Mouse (Mus musculus) liver, embryonic 13.5 days (tissue): ENCODE results near the gene Spred1. TPM values are rescaled to one million over a fixed set of nuclear protein-coding genes. Genes with fewer than 3 reads are reported as not detected.

Experiments
- ATAC-seq: fragments of 200-750 bp; cut with Nextera tagmentation; 2 replicates; pipeline ENCODE4 v1.8.0; 2017; ENCODE audit warnings: low read depth, mild to moderate bottlenecking, moderate number of reproducible peaks, moderate library complexity
- DNase-seq: peaks from one replicate; pipeline ENCODE4 v3.0.0; 2022
- H3K27ac ChIP-seq: fragments of 300-500 bp; sonication (generic); 2 replicates; pipeline ENCODE4 v1.5.1; 2015; ENCODE audit warnings: moderate library complexity, mild to moderate bottlenecking, inconsistent platforms
- H3K27me3 ChIP-seq: fragments of 300-500 bp; sonication (generic); 2 replicates; pipeline ENCODE4 v1.6.1; 2015; ENCODE audit warnings: mild to moderate bottlenecking, inconsistent platforms
- H3K36me3 ChIP-seq: fragments of 300-500 bp; sonication (generic); 2 replicates; pipeline ENCODE4 v1.6.1; 2015; ENCODE audit warnings: mild to moderate bottlenecking, inconsistent platforms
- H3K4me1 ChIP-seq: fragments of 300-500 bp; sonication (generic); replicated peaks from 2 replicates; pipeline ENCODE4 v1.6.1; 2015; ENCODE audit warnings: inconsistent platforms
- H3K4me2 ChIP-seq: fragments of 300-500 bp; sonication (generic); 2 replicates; pipeline ENCODE4 v1.6.1; 2015; ENCODE audit warnings: inconsistent platforms, mild to moderate bottlenecking, moderate library complexity
- H3K4me3 ChIP-seq: fragments of 300-500 bp; sonication (generic); replicated peaks from 2 replicates; pipeline ENCODE4 v1.5.1; 2015; ENCODE audit warnings: mild to moderate bottlenecking, inconsistent platforms
- H3K9ac ChIP-seq: fragments of 300-500 bp; sonication (generic); 2 replicates; pipeline ENCODE4 v1.6.1; 2015; ENCODE audit warnings: mild to moderate bottlenecking, inconsistent platforms
- H3K9me3 ChIP-seq: fragments of 300-500 bp; sonication (generic); replicated peaks from 2 replicates; pipeline ENCODE4 v1.6.1; 2016; ENCODE audit warnings: inconsistent platforms
- WGBS: fragments of 180-500 bp; shearing (Covaris S2); methylation state at CpG from one replicate; pipeline ENCODE4 v1.1.7; 2015; ENCODE audit not compliant: insufficient replicate concordance; 5-methylcytosine and 5-hydroxymethylcytosine counted together
- polyA plus RNA-seq: library from polyadenylated mRNA; unstranded; fragments of >200 nt; fragmentation: Nextera tagmentation; extraction: Ambion mirVana; gene quantifications from 2 replicates; pipeline ENCODE4 v1.2.1, GENCODE M21; 2015

Spred1 gene
- polyA plus RNA-seq: 2.6 and 2.7 TPM in 2 replicates

GRCm38 (mm10) chr2:117121212-117121983 is at the start of gene Spred1:
Gene Spred1 (plus strand): TSS chr2:117121374.
- Histone ChIP-seq H3K4me1 (peaks cover 23% of the 10 kb centered on the region), H3K4me2 (peak within 1 kb of the TSS; percentile 94), H3K9ac (peak within 1 kb of the TSS; percentile 90), H3K9me3 (no peaks in the 10 kb centered on the region), H3K36me3 (no peaks in the 10 kb centered on the region), H3K27ac (peak within 1 kb of the TSS; percentile 88), H3K4me3 (peak within 1 kb of the TSS; percentile 80), H3K27me3 (no peaks in the 10 kb centered on the region)
- peak; percentile 6 for DNase-seq
- ATAC-seq: no peak; the same call in 1 of the 2 replicates
- under 1% methylated on average over 62 of the region's 99 CpGs for WGBS

DNA sequence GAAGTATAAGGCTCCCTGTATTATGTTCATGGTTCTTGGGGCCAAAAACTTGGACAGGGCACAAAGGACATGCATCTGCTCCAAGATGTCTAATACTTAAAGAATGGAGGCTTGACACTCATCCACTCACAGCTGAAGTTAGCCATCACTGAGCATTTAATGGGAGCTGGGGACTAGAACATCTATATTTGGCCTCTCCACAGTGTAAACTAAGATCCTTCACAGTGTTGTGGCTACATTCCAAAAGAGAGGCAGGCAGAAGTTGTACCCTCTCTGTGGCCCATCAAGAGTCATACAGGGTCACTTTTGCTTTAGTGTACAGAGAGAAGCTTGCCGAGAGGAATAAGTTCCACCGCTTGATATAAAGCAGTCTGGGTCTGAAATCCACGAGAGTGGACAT is 49.6 kb upstream of the Spred1 start:
- Histone ChIP-seq H3K27ac (no peak overlapping the region), H3K4me1 (no peaks in the 10 kb centered on the region), H3K4me3 (no peak overlapping the region), H3K36me3 (no peaks in the 10 kb centered on the region), H3K9ac (no peak overlapping the region), H3K4me2 (no peak overlapping the region), H3K27me3 (no peaks in the 10 kb centered on the region), H3K9me3 (no peaks in the 10 kb centered on the region)
- WGBS: 59% methylated on average over 3 of the region's 3 CpGs
- ATAC-seq: no peak
- no peak for DNase-seq

DNA sequence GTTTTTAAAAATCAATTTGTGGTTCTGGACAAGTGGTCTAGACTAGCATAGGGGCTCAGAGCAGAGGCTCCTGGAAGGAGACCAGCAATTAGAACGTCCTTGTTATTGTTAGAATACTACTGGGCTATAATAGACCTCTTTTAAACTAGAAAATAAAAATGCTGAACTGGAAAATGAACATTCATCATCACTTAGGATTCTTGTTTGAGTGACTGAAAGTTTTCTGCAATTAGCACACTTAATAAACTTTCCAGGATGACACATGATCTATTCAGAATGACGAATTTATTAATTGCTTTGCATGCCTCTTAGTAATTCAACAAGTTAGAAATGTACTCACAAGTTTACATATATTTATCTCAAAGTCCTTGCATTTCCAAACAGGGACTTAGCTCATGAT is 42.5 kb upstream of the Spred1 start:
- Histone ChIP-seq H3K9me3 (no peaks in the 10 kb centered on the region), H3K4me2 (no peak overlapping the region), H3K4me3 (no peak overlapping the region), H3K36me3 (no peaks in the 10 kb centered on the region), H3K9ac (no peak overlapping the region), H3K27me3 (no peaks in the 10 kb centered on the region), H3K4me1 (no peaks in the 10 kb centered on the region), H3K27ac (no peak overlapping the region)
- WGBS: 46% methylated on average over 2 of the region's 2 CpGs
- DNase-seq: no peak
- ATAC-seq: no peak

- no peak overlapping the region for H3K9ac ChIP-seq
- H3K4me1 ChIP-seq: no peaks in the 10 kb centered on the region
- H3K9me3 ChIP-seq: no peaks in the 10 kb centered on the region
- ATAC-seq: no peak
- no peak overlapping the region for H3K27ac ChIP-seq
- H3K4me2 ChIP-seq: no peak overlapping the region
- no peak for DNase-seq
- no peaks in the 10 kb centered on the region for H3K36me3 ChIP-seq
- 73% methylated on average over 5 of the region's 5 CpGs for WGBS
- no peaks in the 10 kb centered on the region for H3K27me3 ChIP-seq
- H3K4me3 ChIP-seq: no peak overlapping the region
Observed at GRCm38 (mm10) chr2:117079621-117080020, 41.6 kb upstream of the Spred1 start.

GRCm38 (mm10) chr2:117086002-117086765 is 35.0 kb upstream of the Spred1 start:
- ATAC-seq: no peak
- 54% methylated on average over 12 of the region's 12 CpGs for WGBS

DNA sequence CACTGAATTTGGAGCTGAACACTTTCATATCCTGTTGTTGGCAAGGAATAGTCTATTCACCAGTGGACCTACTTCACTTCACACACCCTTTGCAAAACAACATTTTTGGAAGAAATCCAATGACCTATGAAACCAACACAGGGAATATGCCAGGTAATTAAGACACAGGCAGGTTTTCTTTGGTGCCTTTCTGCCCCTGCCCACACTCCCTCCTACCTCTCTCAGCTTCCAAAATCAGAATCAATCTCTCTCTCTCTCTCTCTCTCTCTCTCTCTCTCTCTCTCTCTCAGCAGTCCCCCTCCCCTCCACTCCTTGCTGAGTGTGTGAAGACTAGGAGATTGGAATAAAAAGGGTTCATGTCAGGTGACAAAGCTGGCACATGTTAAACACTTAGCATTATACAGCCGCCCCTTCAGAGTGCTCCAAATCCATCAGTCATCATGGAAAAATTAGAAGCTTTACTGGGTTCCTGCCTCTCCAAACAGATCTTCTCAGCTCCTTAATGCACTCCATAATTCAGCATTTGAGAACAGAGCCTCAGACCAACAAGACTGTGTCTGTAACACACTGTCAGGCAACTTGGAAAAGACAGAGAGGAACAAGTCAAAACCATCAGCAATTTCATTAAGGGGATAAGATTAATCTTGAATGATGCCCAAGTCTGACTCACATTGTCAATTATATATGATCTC is 34.3 kb upstream of the Spred1 start:
- ATAC-seq: no peak
- Histone ChIP-seq H3K9ac (no peak overlapping the region), H3K36me3 (no peaks in the 10 kb centered on the region), H3K27ac (no peak overlapping the region; the same call in 1 of the 2 replicates), H3K27me3 (no peaks in the 10 kb centered on the region), H3K9me3 (no peaks in the 10 kb centered on the region), H3K4me1 (no peaks in the 10 kb centered on the region; the same call in 1 of the 2 replicates), H3K4me3 (no peak overlapping the region), H3K4me2 (no peak overlapping the region)
- DNase-seq: no peak
- WGBS: 59% methylated on average over 1 of the region's 1 CpGs

More at GRCm38 (mm10) chr2:117086002-117086765, 35.0 kb upstream of the Spred1 start:
- Histone ChIP-seq H3K4me3 (no peak overlapping the region), H3K9me3 (no peaks in the 10 kb centered on the region), H3K27ac (no peak overlapping the region; the same call in 1 of the 2 replicates), H3K9ac (no peak overlapping the region), H3K4me2 (no peak overlapping the region), H3K4me1 (no peaks in the 10 kb centered on the region), H3K36me3 (no peaks in the 10 kb centered on the region), H3K27me3 (no peaks in the 10 kb centered on the region)
- DNase-seq: no peak

GRCm38 (mm10) chr2:117087458-117087820 is 33.7 kb upstream of the Spred1 start:
- H3K9me3 ChIP-seq: no peaks in the 10 kb centered on the region
- H3K36me3 ChIP-seq: no peaks in the 10 kb centered on the region
- no peak overlapping the region for H3K4me2 ChIP-seq
- 64% methylated on average over 4 of the region's 4 CpGs for WGBS
- H3K9ac ChIP-seq: no peak overlapping the region
- no peak overlapping the region for H3K4me3 ChIP-seq
- no peak for DNase-seq
- no peak for ATAC-seq
- H3K27me3 ChIP-seq: no peaks in the 10 kb centered on the region
- peaks cover under 1% of the 10 kb centered on the region for H3K4me1 ChIP-seq
- no peak overlapping the region for H3K27ac ChIP-seq

DNA sequence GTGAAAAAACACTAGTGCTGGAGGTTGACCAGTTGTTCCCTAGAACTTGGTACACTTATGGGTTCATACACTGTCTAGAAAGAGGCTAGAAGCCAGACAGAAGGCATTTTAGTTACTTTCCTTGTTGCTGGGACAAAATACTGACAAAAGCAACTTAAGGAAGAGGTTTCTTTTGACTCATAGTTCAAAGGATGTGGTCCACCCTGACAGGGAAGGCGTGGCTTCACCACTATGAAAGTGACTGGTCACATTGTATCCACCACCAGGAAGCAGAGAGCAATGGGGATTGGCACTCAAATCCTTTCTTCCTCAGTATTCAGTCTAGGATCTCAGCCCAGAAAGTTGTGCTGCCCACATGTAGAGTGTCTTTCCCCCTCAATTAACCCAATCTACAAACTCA is 31.7 kb upstream of the Spred1 start:
- no peak overlapping the region for H3K27ac ChIP-seq
- H3K9me3 ChIP-seq: no peaks in the 10 kb centered on the region
- H3K9ac ChIP-seq: no peak overlapping the region
- peaks cover 5% of the 10 kb centered on the region for H3K4me1 ChIP-seq
- no peak overlapping the region for H3K4me2 ChIP-seq
- DNase-seq (no peak), ATAC-seq (no peak)
- H3K27me3 ChIP-seq: no peaks in the 10 kb centered on the region
- H3K36me3 ChIP-seq: no peaks in the 10 kb centered on the region
- H3K4me3 ChIP-seq: no peak overlapping the region
- WGBS: 54% methylated on average over 1 of the region's 1 CpGs

DNA sequence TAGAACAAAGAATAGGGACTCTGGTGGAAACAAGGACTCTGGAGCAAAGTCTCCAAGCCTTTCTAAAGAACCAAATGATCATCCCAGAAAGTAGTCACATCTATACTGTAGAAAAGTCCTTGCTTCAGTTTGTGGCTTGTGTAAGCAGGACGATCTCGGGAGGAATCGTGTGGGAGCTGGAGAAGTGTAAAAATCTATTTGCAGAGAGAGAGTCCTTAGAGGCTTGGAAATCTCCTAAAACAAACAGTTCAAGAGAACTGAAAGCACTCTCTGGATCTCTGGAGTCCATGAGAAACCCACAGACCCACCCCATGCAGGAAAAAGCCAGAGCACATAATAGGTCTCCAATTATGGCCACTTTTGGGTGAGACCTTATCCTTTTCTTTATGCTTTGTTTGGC is 31.1 kb upstream of the Spred1 start:
- ATAC-seq (no peak), DNase-seq (no peak)
- Histone ChIP-seq H3K4me2 (no peak overlapping the region), H3K9me3 (no peaks in the 10 kb centered on the region), H3K36me3 (no peaks in the 10 kb centered on the region), H3K27ac (no peak overlapping the region), H3K9ac (no peak overlapping the region), H3K4me3 (no peak overlapping the region), H3K27me3 (no peaks in the 10 kb centered on the region), H3K4me1 (peaks cover 5% of the 10 kb centered on the region)
- WGBS: 70% methylated on average over 3 of the region's 3 CpGs

DNA sequence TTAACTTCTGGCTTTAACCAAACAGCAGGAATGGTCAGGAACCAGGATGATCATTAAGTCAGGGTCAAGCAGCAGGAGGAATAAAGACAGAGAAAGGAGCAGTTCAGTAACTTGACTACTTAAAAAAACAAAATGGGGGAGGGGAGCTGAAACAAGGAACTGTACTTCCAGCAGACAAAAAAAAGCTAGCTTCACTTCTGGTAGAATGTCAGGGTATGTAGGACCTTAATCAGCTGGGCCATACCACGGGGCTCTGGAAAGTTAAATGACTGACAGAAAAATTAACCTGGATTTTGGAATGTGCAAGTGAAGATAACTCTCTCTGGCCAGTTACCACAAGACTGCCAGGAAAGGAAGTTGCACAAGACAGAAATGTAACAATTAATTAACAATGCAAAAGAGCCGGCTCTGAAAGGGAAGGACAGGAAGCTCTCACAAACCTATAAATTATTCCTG is 28.2 kb upstream of the Spred1 start:
- H3K9ac ChIP-seq: no peak overlapping the region
- H3K27ac ChIP-seq: no peak overlapping the region
- DNase-seq (no peak), ATAC-seq (no peak)
- no peak overlapping the region for H3K4me2 ChIP-seq
- no peaks in the 10 kb centered on the region for H3K27me3 ChIP-seq
- peaks cover 17% of the 10 kb centered on the region for H3K4me1 ChIP-seq
- H3K36me3 ChIP-seq: no peaks in the 10 kb centered on the region
- 10% methylated on average over 2 of the region's 2 CpGs for whole genome bisulfite sequencing
- H3K4me3 ChIP-seq: no peak overlapping the region
- H3K9me3 ChIP-seq: no peaks in the 10 kb centered on the region

- DNase-seq (no peak), ATAC-seq (no peak)
- 50% methylated on average over 3 of the region's 3 CpGs for WGBS
- H3K4me3 ChIP-seq: no peak overlapping the region
- no peaks in the 10 kb centered on the region for H3K36me3 ChIP-seq
- H3K9ac ChIP-seq: no peak overlapping the region
- H3K27ac ChIP-seq: no peak overlapping the region
- H3K9me3 ChIP-seq: no peaks in the 10 kb centered on the region
- H3K4me2 ChIP-seq: no peak overlapping the region
- H3K27me3 ChIP-seq: no peaks in the 10 kb centered on the region; the same call in 1 of the 2 replicates
- H3K4me1 ChIP-seq: peaks cover 17% of the 10 kb centered on the region
Observed at GRCm38 (mm10) chr2:117095491-117095890, 25.7 kb upstream of the Spred1 start.
